Comparison of ENCODE assay signal across 18 mouse cellular contexts in genomic region chr7:113918916-113919315, GRCm38 (mm10).
DNase-seq lines count a peak whose midpoint lies in the region; ATAC-seq lines count a peak whose summit lies in the region.
"Had no signal": no experiment of that assay in that cellular context is flagged by ENCODE, and none has a peak within 500 bp of the region (broad histone marks: within the 10 kb centered on the region; RNA-seq: fewer than 3 reads in every experiment).

No protein-coding gene starts in this region.

- ATAC-seq in frontal cortex, adult (ENCODE audit: low TSS enrichment): peak; percentile 55
- ATAC-seq: inflammation-experienced regulatory T-cells, adult 6 months; liver, embryonic 12.5 days; liver, postnatal 0 days had no signal

- peak; percentile 33 for DNase-seq in cerebellum, adult 9-10 months
- no peak for DNase-seq in cerebellum, adult 11 months
- DNase-seq in frontal cortex, postnatal 14 days (ENCODE audit: low spot score in 2 of 2): no peak
- peak; percentile 4 for DNase-seq in right cerebral cortex, adult 18-20 months
- DNase-seq in right cerebral cortex, postnatal 25 days: no peak
- no peak for DNase-seq in B cell, adult 2 months
- DNase-seq: adrenal gland, postnatal 10 days; gastrocnemius, adult 2 months; gastrocnemius, postnatal 36 days; heart, adult 2 months; heart, postnatal 4 days; kidney, adult 11 months; kidney, postnatal 14 days; liver, postnatal 0 days; lung, postnatal 36 days had no signal

Comparison
In these comparisons a context has a peak if more than half of its experiments do, and no peak if none do; other contexts are left out.
1. DNase-seq: peak in cerebellum, adult 9-10 months (single experiment) and right cerebral cortex, adult 18-20 months (single experiment); none in cerebellum, adult 11 months (single experiment), frontal cortex, postnatal 14 days (0 of 2), right cerebral cortex, postnatal 25 days (single experiment) and B cell, adult 2 months (0 of 2).